Mouse (Mus musculus): Measurements from ENCODE around the gene 2310022B05Rik. TPM values are rescaled to one million over a fixed set of nuclear protein-coding genes. Genes with fewer than 3 reads are reported as not detected.

Gene 2310022B05Rik
- total and polyA plus RNA-seq, 2 experiments from 2014 or later, result 31.4 to 87.6 TPM

- 58% methylated on average over 10 of the region's 10 CpGs for WGBS
- DNase-seq (ENCODE audit: low spot score) (no peak), ATAC-seq (ENCODE audit: low FRiP score) (no peak)
Measured at GRCm38 (mm10) chr8:124681077-124681791, 18.1 kb upstream of the 2310022B05Rik start.

GRCm38 (mm10) chr8:124678246-124678645 lies 15.1 kb upstream of the 2310022B05Rik start:
- no peak overlapping the region for H3K4me3 ChIP-seq (ENCODE audit: low read depth, low read length)
- no peak overlapping the region for H3K27ac ChIP-seq (ENCODE audit: low read depth, low read length)
- 0 out of 2 replicates have a peak, but pooled peaks cover 3% of the 10 kb centered on the region for H3K4me1 ChIP-seq (ENCODE audit: insufficient read depth, low read length)
- peaks cover 52% of the 10 kb centered on the region for H3K36me3 ChIP-seq (ENCODE audit: insufficient read depth, low read length)
- H3K9ac ChIP-seq (replicated peaks; ENCODE audit: low read length, poor library complexity, severe bottlenecking), result no peak overlapping the region
- no peak for TF ChIP-seq CTCF (IDR thresholded peaks at IDR 0.05)
- H3K9me3 ChIP-seq (ENCODE audit: low read length), result no peaks in the 10 kb centered on the region
- H3K4me2 ChIP-seq (ENCODE audit: low read depth, low read length, poor library complexity, severe bottlenecking), result no peak overlapping the region
- no peak for DNase-seq (ENCODE audit: low spot score)
- H3K27me3 ChIP-seq (ENCODE audit: insufficient read depth, low read length), result no peaks in the 10 kb centered on the region
- WGBS, result 91% methylated on average over 13 of the region's 13 CpGs
- no peak for ATAC-seq (ENCODE audit: low FRiP score)

More at GRCm38 (mm10) chr8:124681077-124681791, 18.1 kb upstream of the 2310022B05Rik start:
- no peak overlapping the region for H3K27ac ChIP-seq (ENCODE audit: low read depth, low read length)
- H3K36me3 ChIP-seq (ENCODE audit: insufficient read depth, low read length), result peaks cover 39% of the 10 kb centered on the region
- 0 out of 2 replicates have a peak, but pooled peaks cover 3% of the 10 kb centered on the region for H3K4me1 ChIP-seq (ENCODE audit: insufficient read depth, low read length)
- H3K9me3 ChIP-seq (ENCODE audit: low read length), result no peaks in the 10 kb centered on the region
- no peak overlapping the region for H3K4me2 ChIP-seq (ENCODE audit: low read depth, low read length, poor library complexity, severe bottlenecking)
- no peak for TF ChIP-seq CTCF (IDR thresholded peaks at IDR 0.05)
- no peak overlapping the region for H3K9ac ChIP-seq (replicated peaks; ENCODE audit: low read length, poor library complexity, severe bottlenecking)
- H3K4me3 ChIP-seq (ENCODE audit: low read depth, low read length), result no peak overlapping the region
- no peaks in the 10 kb centered on the region for H3K27me3 ChIP-seq (ENCODE audit: insufficient read depth, low read length)

GRCm38 (mm10) chr8:124677486-124677885 lies 14.3 kb upstream of the 2310022B05Rik start:
- Histone ChIP-seq H3K9ac (replicated peaks; ENCODE audit: low read length, poor library complexity, severe bottlenecking) (peak overlapping the region; percentile 40), H3K4me1 (ENCODE audit: insufficient read depth, low read length) (0 out of 2 replicates have a peak, but pooled peaks cover 3% of the 10 kb centered on the region), H3K4me3 (ENCODE audit: low read depth, low read length) (no peak overlapping the region), H3K4me2 (ENCODE audit: low read depth, low read length, poor library complexity, severe bottlenecking) (no peak overlapping the region), H3K27me3 (ENCODE audit: insufficient read depth, low read length) (no peaks in the 10 kb centered on the region), H3K9me3 (ENCODE audit: low read length) (no peaks in the 10 kb centered on the region), H3K36me3 (ENCODE audit: insufficient read depth, low read length) (peaks cover 58% of the 10 kb centered on the region), H3K27ac (ENCODE audit: low read depth, low read length) (peak overlapping the region; percentile 80)
- ATAC-seq (ENCODE audit: low FRiP score) (peak; percentile 88), DNase-seq (ENCODE audit: low spot score) (peak; percentile 97)
- WGBS, result 42% methylated on average over 12 of the region's 12 CpGs
- TF ChIP-seq CTCF (IDR thresholded peaks at IDR 0.05), result peak; percentile 99

GRCm38 (mm10) chr8:124677078-124677477 lies 13.9 kb upstream of the 2310022B05Rik start:
- H3K9me3 ChIP-seq (ENCODE audit: low read length), result no peaks in the 10 kb centered on the region
- WGBS, result 73% methylated on average over 7 of the region's 7 CpGs
- H3K36me3 ChIP-seq (ENCODE audit: insufficient read depth, low read length), result peaks cover 57% of the 10 kb centered on the region
- H3K27ac ChIP-seq (ENCODE audit: low read depth, low read length), result peak overlapping the region; percentile 80
- no peak for TF ChIP-seq CTCF (IDR thresholded peaks at IDR 0.05)
- ATAC-seq (ENCODE audit: low FRiP score) (peak; percentile 53), DNase-seq (ENCODE audit: low spot score) (peak; percentile 8)
- 0 out of 2 replicates have a peak, but pooled peaks cover 3% of the 10 kb centered on the region for H3K4me1 ChIP-seq (ENCODE audit: insufficient read depth, low read length)
- peak overlapping the region; percentile 40 for H3K9ac ChIP-seq (replicated peaks; ENCODE audit: low read length, poor library complexity, severe bottlenecking)
- H3K4me3 ChIP-seq (ENCODE audit: low read depth, low read length), result no peak overlapping the region
- no peak overlapping the region for H3K4me2 ChIP-seq (ENCODE audit: low read depth, low read length, poor library complexity, severe bottlenecking)
- H3K27me3 ChIP-seq (ENCODE audit: insufficient read depth, low read length), result no peaks in the 10 kb centered on the region

- no peaks in the 10 kb centered on the region for H3K9me3 ChIP-seq (ENCODE audit: low read length)
- TF ChIP-seq CTCF (IDR thresholded peaks at IDR 0.05), result no peak
- 0 out of 2 replicates have a peak, but pooled peaks cover 3% of the 10 kb centered on the region for H3K4me1 ChIP-seq (ENCODE audit: insufficient read depth, low read length)
- ATAC-seq (ENCODE audit: low FRiP score), result no peak; the same call in 1 of the 2 replicates
- peak overlapping the region; percentile 40; the same call in 1 of the 2 replicates for H3K9ac ChIP-seq (replicated peaks; ENCODE audit: low read length, poor library complexity, severe bottlenecking)
- H3K27ac ChIP-seq (ENCODE audit: low read depth, low read length), result peak overlapping the region; percentile 80
- DNase-seq (ENCODE audit: low spot score), result peak; percentile 13
- H3K27me3 ChIP-seq (ENCODE audit: insufficient read depth, low read length), result no peaks in the 10 kb centered on the region
- no peak overlapping the region for H3K4me3 ChIP-seq (ENCODE audit: low read depth, low read length)
- 85% methylated on average over 4 of the region's 4 CpGs for WGBS
- no peak overlapping the region for H3K4me2 ChIP-seq (ENCODE audit: low read depth, low read length, poor library complexity, severe bottlenecking)
- H3K36me3 ChIP-seq (ENCODE audit: insufficient read depth, low read length), result peaks cover 52% of the 10 kb centered on the region
Measured at GRCm38 (mm10) chr8:124676661-124677060, 13.5 kb upstream of the 2310022B05Rik start.

GRCm38 (mm10) chr8:124672345-124672744 lies 9.2 kb upstream of the 2310022B05Rik start:
- no peak for TF ChIP-seq CTCF (IDR thresholded peaks at IDR 0.05)
- Histone ChIP-seq H3K9ac (replicated peaks; ENCODE audit: low read length, poor library complexity, severe bottlenecking) (no peak overlapping the region), H3K9me3 (ENCODE audit: low read length) (no peaks in the 10 kb centered on the region), H3K4me1 (ENCODE audit: insufficient read depth, low read length) (0 out of 2 replicates have a peak, but pooled peaks cover 3% of the 10 kb centered on the region), H3K4me3 (ENCODE audit: low read depth, low read length) (no peak overlapping the region), H3K4me2 (ENCODE audit: low read depth, low read length, poor library complexity, severe bottlenecking) (no peak overlapping the region), H3K27me3 (ENCODE audit: insufficient read depth, low read length) (no peaks in the 10 kb centered on the region), H3K27ac (ENCODE audit: low read depth, low read length) (no peak overlapping the region), H3K36me3 (ENCODE audit: insufficient read depth, low read length) (peaks cover 40% of the 10 kb centered on the region)
- no peak for ATAC-seq (ENCODE audit: low FRiP score)
- DNase-seq (ENCODE audit: low spot score), result no peak
- WGBS, result 100% methylated on average over 2 of the region's 2 CpGs
